Mouse (Mus musculus): ENCODE measurements around the gene Tbc1d10a.
A peak's percentile ranks its signal among the peaks of the same experiment; 100 is the strongest.

Tbc1d10a gene

GRCm38 (mm10) chr11:4217914-4218629, 31.5 kb downstream of the Tbc1d10a start, which contains the start of gene Castor1:
Gene Castor1 (plus strand): TSS chr11:4218225.
- DNase-seq, result peak; percentile 90 to 95

- no peak for DNase-seq
Observed at GRCm38 (mm10) chr11:4218637-4219036, 32.0 kb downstream of the Tbc1d10a start.

GRCm38 (mm10) chr11:4219317-4219751, 32.7 kb downstream of the Tbc1d10a start:
- DNase-seq, result peak; percentile 82 to 87

DNA sequence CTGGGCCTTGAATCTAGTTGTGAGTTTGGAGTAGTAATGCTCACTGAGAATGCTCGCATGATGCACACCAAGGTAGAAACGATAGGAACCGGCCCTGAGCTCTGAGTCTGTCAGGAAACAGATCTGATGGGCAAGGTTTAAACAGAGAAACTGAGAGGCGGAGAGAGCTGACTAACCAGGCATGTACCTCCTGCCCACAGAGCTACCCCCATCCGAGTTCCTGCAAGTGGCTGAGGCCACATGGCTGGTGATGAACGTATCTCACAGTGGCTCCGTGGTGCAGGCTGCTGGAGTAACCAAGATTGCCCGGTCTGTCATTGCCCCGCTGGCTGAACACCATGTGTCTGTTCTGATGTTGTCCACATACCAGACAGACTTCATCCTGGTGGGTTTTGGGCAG, 33.3 kb downstream of the Tbc1d10a start:
- DNase-seq, result no peak

DNA sequence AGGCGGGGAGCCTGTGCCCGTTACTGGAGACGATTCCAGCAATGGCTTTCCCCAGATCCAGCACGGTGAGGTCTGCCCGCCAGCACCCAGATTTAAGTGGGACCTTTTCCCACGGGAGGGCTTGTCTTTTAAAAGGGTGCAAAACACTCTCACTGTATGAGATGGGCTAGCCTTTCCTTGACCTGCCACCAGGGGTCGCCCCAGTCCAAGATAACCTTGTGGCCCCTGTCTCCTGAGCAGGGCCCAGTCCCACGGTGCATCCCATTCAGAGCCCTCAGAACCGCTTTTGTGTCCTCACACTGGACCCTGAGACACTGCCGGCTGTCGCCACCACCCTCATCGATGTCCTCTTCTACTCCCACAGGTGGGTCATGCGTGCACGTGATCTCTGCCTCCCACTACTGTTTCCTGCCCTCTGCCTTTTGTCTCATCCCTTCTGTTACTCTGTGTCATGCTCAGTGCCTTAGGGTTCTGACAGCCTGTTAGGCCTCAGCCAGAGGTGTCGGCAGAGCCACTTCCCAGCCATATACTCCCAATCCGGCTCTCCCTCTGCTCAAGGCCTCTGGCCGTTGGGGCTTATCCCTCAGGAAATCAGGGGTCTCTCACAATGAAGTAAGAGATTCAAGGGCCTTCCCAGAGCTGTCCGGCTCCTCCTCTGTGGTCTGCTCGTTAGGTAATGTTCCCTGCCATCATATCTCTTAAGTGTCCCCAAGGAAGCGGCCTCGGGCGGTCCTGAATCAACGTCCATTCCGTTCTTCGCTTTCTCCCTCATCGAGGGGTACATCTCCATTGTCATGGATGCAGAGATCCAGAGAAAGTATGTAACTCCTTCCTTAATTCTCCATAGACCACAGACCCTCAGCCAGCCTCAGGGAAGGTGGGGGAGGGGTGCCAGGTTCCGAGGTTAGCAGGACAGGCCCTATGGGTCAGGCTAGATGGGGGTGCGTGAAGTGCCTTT, 34.1 kb downstream of the Tbc1d10a start:
- DNase-seq, result peak; percentile 87

DNA sequence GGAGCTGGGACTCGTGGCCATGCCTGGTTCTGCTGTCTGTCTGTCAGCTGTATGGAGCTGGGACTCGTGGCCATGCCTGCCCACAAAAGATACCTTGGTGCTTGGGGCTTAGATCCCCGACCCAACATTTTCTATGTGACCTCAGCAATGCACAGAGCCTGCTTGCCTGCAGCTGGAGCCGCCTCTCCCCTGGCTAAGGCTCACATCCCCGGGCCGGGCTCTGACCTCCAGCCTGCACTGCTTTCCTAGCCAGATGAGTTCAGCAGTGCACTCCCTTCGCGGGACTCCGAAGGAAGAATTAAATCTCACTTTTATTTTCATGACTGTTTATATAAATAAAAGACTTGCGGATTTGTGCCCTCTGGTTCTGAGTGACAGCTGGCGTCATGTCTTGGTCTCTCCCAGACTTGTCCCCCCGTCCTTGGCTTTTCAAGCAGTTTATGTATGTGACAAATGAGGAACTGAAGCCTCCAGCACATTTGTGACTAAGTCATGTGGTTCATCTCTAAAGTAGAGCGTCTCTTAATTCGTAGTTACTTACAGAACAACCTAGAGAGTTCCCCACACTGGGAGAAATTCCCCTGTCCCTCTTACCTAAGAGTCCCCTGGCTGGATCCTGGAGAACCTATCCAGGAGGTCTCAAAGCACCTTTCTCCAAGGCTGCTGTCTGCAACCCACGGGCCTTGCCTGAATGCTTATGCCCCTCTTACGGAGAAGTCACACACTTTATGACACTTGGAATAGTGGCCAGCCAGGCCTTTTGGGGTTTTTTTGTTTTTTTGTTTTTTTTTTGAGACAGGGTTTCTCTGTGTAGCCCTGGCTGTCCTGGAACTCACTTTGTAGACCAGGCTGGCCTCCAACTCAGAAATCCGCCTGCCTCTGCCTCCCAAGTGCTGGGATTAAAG, 35.7 kb downstream of the Tbc1d10a start:
- no peak for DNase-seq

DNA sequence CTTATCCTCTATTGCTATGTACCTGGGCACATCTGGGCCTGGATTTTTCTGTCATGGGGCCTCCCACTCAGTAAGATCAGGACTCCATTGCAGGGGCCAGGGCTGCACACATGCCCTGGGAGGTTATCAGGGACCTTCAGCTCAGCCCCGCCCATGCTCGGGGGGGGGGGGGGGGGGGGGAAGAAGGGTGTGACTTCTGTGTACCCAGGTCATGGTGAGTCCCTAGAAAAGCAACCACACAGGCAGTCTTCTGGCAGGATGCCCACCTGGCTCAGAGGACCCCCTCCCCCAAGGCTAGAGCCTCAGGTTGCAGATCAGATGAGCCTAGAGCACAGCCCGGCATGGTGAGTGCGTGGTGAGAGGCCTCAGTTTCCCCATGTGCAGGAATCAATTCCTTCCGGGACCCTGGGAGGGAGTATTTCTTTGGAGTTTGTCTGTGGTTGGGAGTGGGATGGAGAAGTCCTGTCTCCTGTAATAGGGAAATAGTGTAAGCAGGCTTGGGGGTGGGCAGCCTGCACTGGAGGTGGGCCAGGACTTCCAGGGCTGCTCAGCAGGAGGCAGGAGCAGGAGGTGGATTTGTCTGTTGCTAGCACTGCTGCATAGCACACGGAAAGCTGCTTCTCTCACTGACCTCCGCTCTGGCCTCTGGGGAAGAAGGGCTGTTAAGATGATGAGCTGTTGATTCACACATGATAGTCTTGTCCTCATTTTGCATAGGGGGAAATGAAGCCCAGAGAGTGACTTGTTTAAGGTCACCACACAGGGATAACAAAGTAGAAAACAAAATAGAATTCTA, 37.0 kb downstream of the Tbc1d10a start:
- DNase-seq, result no peak

GRCm38 (mm10) chr11:4224223-4224622, 37.6 kb downstream of the Tbc1d10a start:
- DNase-seq, result no peak

DNA sequence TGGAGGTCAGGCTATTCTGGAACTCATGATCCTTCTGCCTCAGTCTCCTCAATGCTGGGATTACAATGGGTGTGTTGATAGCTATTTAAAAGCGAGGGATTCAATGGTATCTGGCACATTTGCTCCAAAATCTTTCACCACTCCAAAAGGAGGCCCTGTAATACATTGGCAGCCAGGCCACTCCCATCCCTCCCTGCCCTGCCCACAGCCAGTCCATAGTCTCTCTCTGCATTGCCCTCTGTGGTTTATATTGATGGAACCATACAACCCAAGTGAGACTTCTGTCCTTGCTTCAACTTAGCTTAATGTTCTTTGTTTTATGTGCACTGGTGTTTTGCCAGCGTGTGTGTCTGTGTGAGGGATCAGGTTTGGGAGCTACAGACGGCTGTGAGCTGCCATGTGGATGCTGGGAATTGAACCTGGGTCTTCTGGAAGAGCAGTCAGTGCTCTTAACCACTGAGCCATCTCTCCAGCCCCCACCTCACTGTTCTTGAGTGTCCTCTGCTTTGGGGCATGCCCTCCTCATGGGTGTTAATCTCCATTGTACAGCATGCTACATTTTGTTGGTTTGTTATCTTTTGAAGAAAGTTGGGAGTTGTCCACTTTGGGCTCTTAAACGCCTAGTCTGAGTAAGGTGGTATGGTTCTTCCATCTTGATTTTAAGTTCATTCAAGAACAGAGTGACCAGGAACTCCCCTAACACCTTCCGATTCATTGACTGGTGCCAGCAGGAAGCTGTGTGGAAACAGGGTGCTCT, 40.2 kb downstream of the Tbc1d10a start:
- DNase-seq, result no peak

- DNase-seq, result no peak
Observed at GRCm38 (mm10) chr11:4228463-4228862, 41.9 kb downstream of the Tbc1d10a start.

DNA sequence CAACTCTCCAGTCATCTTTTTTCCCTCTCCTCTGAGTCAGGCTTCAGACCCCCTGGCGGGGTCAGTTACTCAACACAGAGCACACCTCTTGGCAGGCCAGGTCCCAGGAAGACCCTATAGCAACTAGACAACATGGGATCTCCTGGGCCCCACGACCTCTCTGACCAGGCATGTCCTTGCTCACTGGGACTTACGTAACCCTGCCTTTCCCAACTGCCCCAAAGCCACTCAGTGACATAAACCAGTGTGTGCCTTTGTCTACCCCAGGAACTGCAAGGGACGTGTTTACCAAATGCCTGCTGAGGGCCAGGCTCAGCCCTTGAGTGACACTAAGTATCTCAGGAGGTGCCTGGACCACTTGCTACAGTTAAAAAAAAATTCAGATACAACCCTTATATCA, 43.3 kb downstream of the Tbc1d10a start:
- no peak for DNase-seq

DNA sequence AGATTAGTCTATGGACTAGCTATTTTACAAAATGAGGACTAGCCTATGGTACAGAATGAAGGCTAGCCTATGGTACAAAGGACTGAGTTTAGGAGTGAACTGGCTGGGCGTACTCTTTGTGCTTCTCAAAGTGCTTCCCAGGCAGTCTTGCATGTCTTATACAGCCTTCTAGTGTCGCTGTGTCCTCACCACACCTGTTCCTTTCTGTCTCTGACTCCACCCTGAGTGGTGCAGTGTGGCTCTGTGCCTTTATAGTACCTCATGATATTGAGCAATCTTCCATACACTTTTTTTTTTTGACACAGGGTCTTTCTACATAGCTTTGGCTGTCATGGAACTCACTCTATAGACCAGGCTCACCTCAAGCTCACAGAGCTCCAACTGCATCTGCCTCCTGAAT, 44.8 kb downstream of the Tbc1d10a start:
- DNase-seq, result no peak

DNA sequence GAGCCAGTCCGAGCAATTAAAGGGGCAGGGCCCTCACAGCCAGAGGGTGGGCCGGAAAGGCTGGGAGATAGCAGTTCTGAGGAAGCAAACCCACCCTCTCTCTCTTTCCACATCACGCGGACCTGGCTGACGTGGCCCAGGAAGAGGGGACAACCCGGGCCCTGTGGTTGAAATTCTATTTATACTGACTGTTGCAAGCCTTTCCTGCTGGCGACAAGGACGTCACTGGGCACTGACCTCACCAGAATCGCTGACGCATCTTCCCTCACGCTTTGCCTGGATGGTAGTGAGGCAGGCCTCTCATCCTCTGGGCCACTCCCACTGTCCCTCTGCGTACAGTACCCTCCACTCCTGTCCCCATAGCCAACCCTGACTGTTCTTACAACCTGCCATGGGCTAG, 46.1 kb downstream of the Tbc1d10a start:
- DNase-seq, result peak in 1 of 2 experiments; percentile 4

GRCm38 (mm10) chr11:4235052-4235655, 48.6 kb downstream of the Tbc1d10a start:
- no peak for DNase-seq

- peak in 1 of 2 experiments; percentile 24 for DNase-seq
Observed at GRCm38 (mm10) chr11:4235665-4236545, 49.3 kb downstream of the Tbc1d10a start, which contains the start of gene Osm. Gene Osm (plus strand): TSS chr11:4236420.

GRCm38 (mm10) chr11:4236546-4237067, 50.0 kb downstream of the Tbc1d10a start:
- DNase-seq, result no peak

DNA sequence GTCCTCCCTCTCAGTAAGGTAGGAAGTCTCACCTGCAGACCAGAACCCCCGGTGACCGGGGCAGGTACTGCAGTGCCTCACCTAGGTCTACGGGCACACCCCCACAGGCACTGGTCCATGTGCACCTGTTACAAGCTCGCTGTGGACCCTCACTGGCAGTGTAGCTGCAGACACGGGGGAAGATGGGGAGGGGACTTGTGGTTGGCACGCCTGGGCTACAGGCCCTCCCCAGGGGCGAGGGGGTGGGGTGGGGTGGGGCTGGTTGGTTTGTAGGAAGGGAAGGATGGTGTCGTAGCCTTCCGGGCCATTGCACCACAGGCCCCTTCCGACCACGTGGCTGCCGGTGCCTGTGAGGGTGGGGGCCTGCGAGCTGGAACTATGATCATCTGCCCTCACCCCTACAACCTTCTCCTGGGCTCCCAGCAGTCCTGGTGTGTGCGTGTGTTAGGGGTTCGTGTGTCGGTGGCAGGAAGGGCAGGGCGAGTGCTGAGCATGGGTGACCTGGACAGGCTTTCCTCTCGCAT, 50.9 kb downstream of the Tbc1d10a start:
- DNase-seq, result peak in 1 of 2 experiments; percentile 7

DNA sequence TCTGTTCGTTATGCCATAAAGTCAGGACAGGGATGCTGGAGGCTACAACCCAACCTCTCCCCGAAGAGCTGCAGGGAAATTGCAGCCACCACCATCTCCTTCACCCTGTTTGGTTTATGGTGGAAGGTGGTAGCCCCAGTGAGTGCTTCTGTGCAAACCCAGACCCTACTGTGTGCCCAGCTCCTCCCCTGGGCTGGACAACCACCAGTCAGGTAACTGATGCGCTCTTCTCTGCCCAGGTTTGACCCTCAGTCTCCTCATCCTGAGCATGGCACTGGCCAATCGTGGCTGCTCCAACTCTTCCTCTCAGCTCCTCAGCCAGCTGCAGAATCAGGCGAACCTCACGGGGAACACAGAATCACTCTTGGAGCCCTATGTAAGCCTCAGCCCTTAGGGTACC, 51.6 kb downstream of the Tbc1d10a start:
- no peak for DNase-seq

DNA sequence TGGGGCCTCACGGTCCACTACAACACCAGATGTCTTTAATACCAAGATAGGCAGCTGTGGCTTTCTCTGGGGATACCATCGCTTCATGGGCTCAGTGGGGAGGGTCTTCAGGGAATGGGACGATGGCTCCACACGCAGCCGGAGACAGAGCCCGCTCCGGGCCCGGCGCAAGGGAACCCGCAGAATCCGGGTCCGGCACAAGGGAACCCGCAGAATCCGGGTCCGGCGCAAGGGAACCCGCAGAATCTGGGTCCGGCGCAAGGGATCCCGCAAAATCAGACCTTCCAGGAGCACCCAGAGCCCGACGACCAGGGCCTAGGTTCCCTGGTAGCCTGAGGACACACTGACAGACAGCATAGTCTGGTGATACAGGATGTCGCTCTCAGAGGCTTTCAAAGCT, 53.1 kb downstream of the Tbc1d10a start:
- DNase-seq, result no peak
